Mouse (Mus musculus): ENCODE data around the gene Pno1.
A peak's percentile ranks its signal among the peaks of the same experiment; 100 is the strongest.

Gene Pno1

GRCm38 (mm10) chr11:17176638-17177037 is 34.7 kb downstream of the Pno1 start:
- DNase-seq (ENCODE audit: low read depth): no peak

GRCm38 (mm10) chr11:17172300-17172699 is 39.1 kb downstream of the Pno1 start:
- DNase-seq (ENCODE audit: low read depth): no peak

- DNase-seq (ENCODE audit: low read depth): no peak
Measured at GRCm38 (mm10) chr11:17170938-17171729, 40.2 kb downstream of the Pno1 start.

GRCm38 (mm10) chr11:17169262-17169661 is 42.1 kb downstream of the Pno1 start:
- no peak for DNase-seq (ENCODE audit: low read depth)

- no peak for DNase-seq (ENCODE audit: low read depth)
Measured at GRCm38 (mm10) chr11:17166627-17167026, 44.7 kb downstream of the Pno1 start.

GRCm38 (mm10) chr11:17163956-17164355 is 47.4 kb downstream of the Pno1 start:
- no peak for DNase-seq (ENCODE audit: low read depth)

- peak; percentile 82 for DNase-seq (ENCODE audit: low read depth)
Measured at GRCm38 (mm10) chr11:17160242-17160641, 51.1 kb downstream of the Pno1 start.

GRCm38 (mm10) chr11:17159738-17160241 is 51.6 kb downstream of the Pno1 start:
- peak; percentile 68 for DNase-seq (ENCODE audit: low read depth)

- DNase-seq (ENCODE audit: low read depth): peak; percentile 96
Measured at GRCm38 (mm10) chr11:17158858-17159737, 52.3 kb downstream of the Pno1 start, which contains the start of gene Ppp3r1. Gene Ppp3r1 (plus strand): TSS chr11:17159263.
